Mouse (Mus musculus): Measurements from ENCODE around the gene Prodh2.
"Not testable (repeated sequence)": the region's sequence is repeated elsewhere in the genome, so short reads cannot be mapped to it uniquely, and the experiment has no call there.

The Prodh2 gene

GRCm38 (mm10) chr7:30490251-30490956, 3.0 kb upstream of the Prodh2 start:
- DNase-seq = peak; percentile 44 to 47

- DNase-seq = no peak
These were observed 2.5 kb upstream of the Prodh2 start for GRCm38 (mm10) chr7:30490957-30491307.

GRCm38 (mm10) chr7:30492765-30493164, 657 bp upstream of the Prodh2 start:
- peak; percentile 88 to 94 for DNase-seq

GRCm38 (mm10) chr7:30495506-30496042, 2.2 kb downstream of the Prodh2 start:
- DNase-seq = peak; percentile 49 to 78

GRCm38 (mm10) chr7:30501159-30501558, 7.7 kb downstream of the Prodh2 start:
- not testable (repeated sequence) for DNase-seq

GRCm38 (mm10) chr7:30508061-30508460, 14.6 kb downstream of the Prodh2 start:
- no peak for DNase-seq

- DNase-seq = peak; percentile 36 to 64
These were observed 21.8 kb downstream of the Prodh2 start for GRCm38 (mm10) chr7:30515003-30515760.

GRCm38 (mm10) chr7:30518325-30518724, 24.9 kb downstream of the Prodh2 start:
- DNase-seq = no peak

- peak; percentile 48 to 72 for DNase-seq
These were observed 27.0 kb downstream of the Prodh2 start for GRCm38 (mm10) chr7:30520396-30520795.

GRCm38 (mm10) chr7:30520856-30521255, 27.4 kb downstream of the Prodh2 start:
- no peak for DNase-seq

- no peak for DNase-seq
These were observed 29.4 kb downstream of the Prodh2 start for GRCm38 (mm10) chr7:30522871-30523270.

- DNase-seq = no peak
These were observed 31.1 kb downstream of the Prodh2 start for GRCm38 (mm10) chr7:30524487-30524886.

- no peak for DNase-seq
These were observed 32.5 kb downstream of the Prodh2 start for GRCm38 (mm10) chr7:30525954-30526353.

GRCm38 (mm10) chr7:30526399-30526798, 33.0 kb downstream of the Prodh2 start:
- no peak for DNase-seq

GRCm38 (mm10) chr7:30526981-30527380, 33.6 kb downstream of the Prodh2 start:
- DNase-seq = no peak

- DNase-seq = no peak
These were observed 37.9 kb downstream of the Prodh2 start for GRCm38 (mm10) chr7:30531291-30531815.

GRCm38 (mm10) chr7:30532931-30533330, 39.5 kb downstream of the Prodh2 start:
- peak; percentile 76 to 90 for DNase-seq

- peak in 1 of 2 experiments; percentile 32 for DNase-seq
These were observed 40.7 kb downstream of the Prodh2 start for GRCm38 (mm10) chr7:30533941-30534632.

- peak; percentile 98 for DNase-seq
These were observed 41.5 kb downstream of the Prodh2 start, which contains the start of gene Arhgap33 for GRCm38 (mm10) chr7:30534633-30535577. Gene Arhgap33, minus strand, starts transcription at chr7:30535060.

- DNase-seq = no peak
These were observed 47.1 kb downstream of the Prodh2 start for GRCm38 (mm10) chr7:30540572-30540971.

GRCm38 (mm10) chr7:30544327-30544726, 50.9 kb downstream of the Prodh2 start:
- no peak for DNase-seq

- DNase-seq = no peak
These were observed 56.5 kb downstream of the Prodh2 start for GRCm38 (mm10) chr7:30549880-30550279.

Measured in kidney, postnatal 25 days (tissue).